Mouse (Mus musculus): ENCODE results near the gene Tubgcp4. TPM values are rescaled to one million over a fixed set of nuclear protein-coding genes. Genes with fewer than 3 reads are reported as not detected.
A peak's percentile ranks its signal among the peaks of the same experiment; 100 is the strongest.

Gene Tubgcp4
- polyA plus RNA-seq, 1 experiment from 2014 or later, result 50.4 TPM

DNA sequence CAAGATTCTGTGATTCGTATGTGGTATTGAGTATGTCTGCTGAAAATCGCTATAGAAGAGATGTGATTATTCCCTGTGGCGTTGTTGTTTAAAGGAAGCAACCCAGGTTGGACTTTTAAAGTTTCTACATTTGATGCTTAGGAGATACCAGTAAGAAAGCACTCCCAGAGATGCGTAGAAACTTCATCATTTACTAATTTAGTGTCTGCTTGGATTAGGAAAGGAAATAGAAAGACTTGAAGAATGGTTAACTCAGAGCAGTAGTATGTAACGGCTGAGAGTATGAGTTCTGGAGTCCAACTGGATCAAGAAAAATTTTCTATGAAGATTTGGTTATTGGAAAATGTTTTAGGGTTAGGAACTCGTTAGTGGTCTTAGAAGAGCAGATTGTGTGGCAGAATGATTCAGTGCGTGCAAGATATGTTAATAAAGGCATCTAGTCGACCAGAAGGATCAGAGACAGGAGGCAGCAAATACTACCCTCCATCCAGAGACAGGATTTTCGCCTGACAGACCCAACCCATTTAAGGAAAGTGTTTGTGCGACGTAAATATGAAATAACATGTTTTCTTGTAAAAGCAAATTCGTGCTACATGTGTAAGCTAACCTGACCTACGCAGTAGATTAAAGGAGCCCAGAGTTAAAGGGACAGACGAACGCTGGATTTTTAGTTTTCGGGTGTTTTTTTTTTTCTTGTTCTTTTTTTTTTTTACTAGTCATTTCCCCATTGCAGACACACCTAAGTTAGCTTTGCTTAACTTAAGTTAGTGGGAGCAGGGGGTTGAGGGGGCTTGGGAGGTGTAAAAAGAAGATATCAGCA is 29.0 kb upstream of the Tubgcp4 start:
- Histone ChIP-seq H3K9ac (ENCODE audit: low read depth, low read length) (peak overlapping the region; percentile 97), H3K27me3 (ENCODE audit: control insufficient read depth, insufficient read depth, low read depth, low read length) (no peaks in the 10 kb centered on the region), H3K4me3 (ENCODE audit: low read depth, low read length) (peak overlapping the region; percentile 83), H3K9me3 (replicated peaks; ENCODE audit: control insufficient read depth, low read length, poor library complexity, severe bottlenecking) (no peaks in the 10 kb centered on the region), H3K4me2 (ENCODE audit: low read length) (peak overlapping the region; percentile 92), H3K4me1 (ENCODE audit: control insufficient read depth, insufficient read depth, low read length) (peaks cover 28% of the 10 kb centered on the region), H3K36me3 (ENCODE audit: control insufficient read depth, insufficient read depth, low read length) (peaks cover 2% of the 10 kb centered on the region), H3K27ac (ENCODE audit: low read length) (peak overlapping the region; percentile 98)
- ATAC-seq, result no peak
- WGBS, result 70% methylated on average over 16 of the region's 16 CpGs

DNA sequence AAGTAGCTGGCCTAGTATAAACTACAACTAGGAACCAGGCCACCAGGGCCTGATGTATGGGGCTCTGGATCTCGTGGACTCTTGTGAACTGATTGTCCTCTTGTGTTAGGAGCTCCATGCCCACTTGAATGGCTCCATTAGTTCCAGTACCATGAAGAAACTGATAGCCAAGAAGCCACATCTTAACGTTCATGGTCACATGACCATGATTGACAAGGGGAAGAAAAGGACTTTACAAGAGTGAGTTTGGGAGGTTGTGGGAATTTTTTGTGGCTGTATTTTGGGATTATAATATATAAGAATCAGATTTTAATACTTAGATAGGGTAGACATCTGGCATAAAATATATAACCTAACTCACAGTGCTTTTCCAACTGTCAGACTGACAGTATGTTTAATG is 28.0 kb upstream of the Tubgcp4 start:
- 48% methylated on average over 2 of the region's 2 CpGs for WGBS
- ATAC-seq, result no peak

GRCm38 (mm10) chr2:121149679-121150078 is 20.8 kb upstream of the Tubgcp4 start:
- H3K36me3 ChIP-seq (ENCODE audit: control insufficient read depth, insufficient read depth, low read length), result peaks cover 11% of the 10 kb centered on the region

More for the DNA sequence above, 28.0 kb upstream of the Tubgcp4 start:
- no peak overlapping the region for H3K9ac ChIP-seq (ENCODE audit: low read depth, low read length)
- H3K36me3 ChIP-seq (ENCODE audit: control insufficient read depth, insufficient read depth, low read length), result peaks cover 2% of the 10 kb centered on the region
- peaks cover 25% of the 10 kb centered on the region for H3K4me1 ChIP-seq (ENCODE audit: control insufficient read depth, insufficient read depth, low read length)
- no peak overlapping the region for H3K4me2 ChIP-seq (ENCODE audit: low read length)
- H3K27me3 ChIP-seq (ENCODE audit: control insufficient read depth, insufficient read depth, low read depth, low read length), result no peaks in the 10 kb centered on the region
- no peak overlapping the region for H3K4me3 ChIP-seq (ENCODE audit: low read depth, low read length)
- no peaks in the 10 kb centered on the region for H3K9me3 ChIP-seq (replicated peaks; ENCODE audit: control insufficient read depth, low read length, poor library complexity, severe bottlenecking)
- H3K27ac ChIP-seq (ENCODE audit: low read length), result no peak overlapping the region

GRCm38 (mm10) chr2:121153100-121153499 is 17.4 kb upstream of the Tubgcp4 start:
- H3K4me3 ChIP-seq (ENCODE audit: low read depth, low read length), result no peak overlapping the region
- no peaks in the 10 kb centered on the region for H3K27me3 ChIP-seq (ENCODE audit: control insufficient read depth, insufficient read depth, low read depth, low read length)
- H3K27ac ChIP-seq (ENCODE audit: low read length), result no peak overlapping the region
- no peaks in the 10 kb centered on the region for H3K4me1 ChIP-seq (ENCODE audit: control insufficient read depth, insufficient read depth, low read length)
- no peak overlapping the region for H3K4me2 ChIP-seq (ENCODE audit: low read length)
- H3K36me3 ChIP-seq (ENCODE audit: control insufficient read depth, insufficient read depth, low read length), result peaks cover 11% of the 10 kb centered on the region
- ATAC-seq, result no peak
- no peak overlapping the region for H3K9ac ChIP-seq (ENCODE audit: low read depth, low read length)
- H3K9me3 ChIP-seq (replicated peaks; ENCODE audit: control insufficient read depth, low read length, poor library complexity, severe bottlenecking), result no peaks in the 10 kb centered on the region
- WGBS, result 92% methylated on average over 3 of the region's 3 CpGs

More at GRCm38 (mm10) chr2:121149679-121150078, 20.8 kb upstream of the Tubgcp4 start:
- Histone ChIP-seq H3K4me2 (ENCODE audit: low read length) (no peak overlapping the region), H3K9me3 (replicated peaks; ENCODE audit: control insufficient read depth, low read length, poor library complexity, severe bottlenecking) (no peaks in the 10 kb centered on the region), H3K4me3 (ENCODE audit: low read depth, low read length) (no peak overlapping the region), H3K27ac (ENCODE audit: low read length) (no peak overlapping the region), H3K27me3 (ENCODE audit: control insufficient read depth, insufficient read depth, low read depth, low read length) (no peaks in the 10 kb centered on the region), H3K4me1 (ENCODE audit: control insufficient read depth, insufficient read depth, low read length) (no peaks in the 10 kb centered on the region), H3K9ac (ENCODE audit: low read depth, low read length) (no peak overlapping the region)
- WGBS, result 95% methylated on average over 5 of the region's 5 CpGs
- no peak for ATAC-seq

DNA sequence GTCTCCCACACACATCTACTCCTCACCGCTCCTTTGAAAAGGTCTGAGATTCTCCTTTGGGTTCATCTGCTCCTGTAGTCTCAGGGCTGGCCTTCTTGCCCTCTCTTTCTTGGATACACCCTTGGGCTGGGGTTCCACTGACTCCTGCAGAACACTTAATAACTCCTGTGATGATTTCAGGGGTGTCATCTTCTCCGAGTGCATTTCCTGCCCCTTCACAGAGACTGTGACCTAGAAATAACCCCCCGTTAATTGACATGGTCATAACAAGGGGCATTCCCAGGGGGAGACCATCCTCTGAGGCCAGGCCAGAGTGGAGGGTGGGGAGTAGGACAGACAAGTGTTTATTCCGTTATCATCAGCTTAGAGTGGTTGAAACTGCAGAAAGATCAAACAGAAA is 1.3 kb upstream of the Tubgcp4 start:
- peak overlapping the region; percentile 37 for H3K9ac ChIP-seq (ENCODE audit: low read depth, low read length)
- no peak for ATAC-seq
- H3K4me3 ChIP-seq (ENCODE audit: low read depth, low read length), result no peak overlapping the region
- H3K9me3 ChIP-seq (replicated peaks; ENCODE audit: control insufficient read depth, low read length, poor library complexity, severe bottlenecking), result no peaks in the 10 kb centered on the region
- H3K4me1 ChIP-seq (ENCODE audit: control insufficient read depth, insufficient read depth, low read length), result peaks cover 28% of the 10 kb centered on the region
- H3K27me3 ChIP-seq (ENCODE audit: control insufficient read depth, insufficient read depth, low read depth, low read length), result no peaks in the 10 kb centered on the region
- peaks cover 8% of the 10 kb centered on the region for H3K36me3 ChIP-seq (ENCODE audit: control insufficient read depth, insufficient read depth, low read length)
- 67% methylated on average over 4 of the region's 4 CpGs for WGBS
- no peak overlapping the region for H3K27ac ChIP-seq (ENCODE audit: low read length)
- H3K4me2 ChIP-seq (ENCODE audit: low read length), result peak overlapping the region; percentile 83

- Histone ChIP-seq H3K9ac (ENCODE audit: low read depth, low read length) (peak overlapping the region; percentile 92), H3K4me2 (ENCODE audit: low read length) (peak overlapping the region; percentile 83), H3K9me3 (replicated peaks; ENCODE audit: control insufficient read depth, low read length, poor library complexity, severe bottlenecking) (no peaks in the 10 kb centered on the region), H3K4me1 (ENCODE audit: control insufficient read depth, insufficient read depth, low read length) (peaks cover 28% of the 10 kb centered on the region), H3K4me3 (ENCODE audit: low read depth, low read length) (peak overlapping the region; percentile 88), H3K27ac (ENCODE audit: low read length) (no peak overlapping the region), H3K36me3 (ENCODE audit: control insufficient read depth, insufficient read depth, low read length) (peaks cover 9% of the 10 kb centered on the region), H3K27me3 (ENCODE audit: control insufficient read depth, insufficient read depth, low read depth, low read length) (no peaks in the 10 kb centered on the region)
- no peak for ATAC-seq
- 5% methylated on average over 9 of the region's 9 CpGs for WGBS
Measured at GRCm38 (mm10) chr2:121169902-121170301, 552 bp upstream of the Tubgcp4 start.

DNA sequence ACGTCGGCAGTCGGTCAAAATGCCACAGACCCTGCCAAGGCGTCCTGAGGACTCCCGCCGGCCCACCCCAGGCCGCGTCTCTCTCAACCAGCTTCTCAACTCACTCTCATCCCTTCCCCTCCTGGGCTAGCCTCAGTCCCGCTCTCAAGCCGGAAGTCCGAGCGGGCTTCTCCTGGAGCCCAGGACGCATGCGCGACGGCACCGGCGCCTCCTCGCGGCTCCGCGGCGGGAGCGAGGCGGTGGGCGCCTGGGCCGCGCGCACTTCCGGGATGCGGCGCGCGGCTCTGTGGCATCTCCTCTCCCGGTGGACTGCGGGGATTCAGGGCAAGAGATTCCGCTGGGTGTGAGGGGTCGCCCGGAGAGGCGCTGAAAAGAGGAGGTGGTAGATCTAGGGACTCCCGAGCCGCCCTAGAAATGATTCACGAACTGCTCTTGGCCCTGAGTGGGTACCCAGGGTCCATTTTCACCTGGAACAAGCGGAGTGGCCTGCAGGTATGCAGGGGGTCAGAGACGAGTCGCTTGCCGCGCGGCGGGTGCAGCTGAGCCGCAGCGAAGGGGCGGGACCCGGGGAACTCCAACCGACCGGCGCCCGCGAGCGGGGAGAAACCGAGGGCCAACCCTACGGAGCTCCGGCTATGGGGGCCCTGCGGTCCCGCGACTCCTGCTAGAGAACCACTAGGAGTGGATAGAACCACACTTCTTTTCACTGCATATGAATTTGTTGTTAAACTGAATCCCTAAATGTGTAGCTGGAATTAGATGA is 707 bp downstream of the Tubgcp4 start, which contains the start of gene Zscan29:
Gene Zscan29, minus strand, starts transcription at position 146 of the 763 bp plus-strand sequence.
- peak within 1 kb of the TSS; percentile 92 for H3K9ac ChIP-seq (ENCODE audit: low read depth, low read length)
- H3K4me2 ChIP-seq (ENCODE audit: low read length), result peak within 1 kb of the TSS; percentile 83
- WGBS, result under 1% methylated on average over 65 of the region's 66 CpGs
- peak; percentile 97 for ATAC-seq
- peak within 1 kb of the TSS; percentile 83 for H3K27ac ChIP-seq (ENCODE audit: low read length)
- no peaks in the 10 kb centered on the region for H3K9me3 ChIP-seq (replicated peaks; ENCODE audit: control insufficient read depth, low read length, poor library complexity, severe bottlenecking)
- H3K4me1 ChIP-seq (ENCODE audit: control insufficient read depth, insufficient read depth, low read length), result peaks cover 28% of the 10 kb centered on the region
- no peaks in the 10 kb centered on the region for H3K27me3 ChIP-seq (ENCODE audit: control insufficient read depth, insufficient read depth, low read depth, low read length)
- peak within 1 kb of the TSS; percentile 88 for H3K4me3 ChIP-seq (ENCODE audit: low read depth, low read length)
- peaks cover 11% of the 10 kb centered on the region; the same call in 1 of the 2 replicates for H3K36me3 ChIP-seq (ENCODE audit: control insufficient read depth, insufficient read depth, low read length)

DNA sequence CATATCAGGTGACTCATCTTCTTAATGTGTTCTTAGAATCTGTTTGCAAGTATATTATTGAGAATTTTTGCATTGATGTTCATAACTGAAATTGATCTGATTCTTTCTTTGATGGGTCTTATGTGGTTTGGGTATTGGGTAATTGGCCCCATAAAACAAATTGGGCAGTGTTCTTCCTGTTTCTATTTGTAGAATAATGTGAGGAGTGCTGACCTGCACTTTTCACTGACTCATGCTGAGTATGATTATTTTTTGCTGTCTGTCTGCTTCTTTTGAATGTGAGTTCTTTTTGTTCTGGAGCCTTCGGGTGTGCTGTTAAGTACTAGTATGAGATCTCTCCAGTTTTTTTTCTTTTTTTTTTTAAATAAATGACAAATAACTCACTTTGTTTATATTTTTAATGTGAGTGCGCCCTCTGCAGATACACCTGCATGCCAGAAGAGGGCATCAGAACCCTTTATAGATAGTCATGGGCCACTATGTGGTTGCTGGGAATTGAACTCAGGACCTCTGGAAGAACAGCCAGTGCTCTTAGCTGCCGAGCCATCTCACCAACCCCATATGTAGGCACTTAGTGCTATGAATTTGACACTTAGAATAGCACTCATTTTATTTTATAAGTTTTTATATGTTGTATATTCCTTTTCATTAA is 8.5 kb downstream of the Tubgcp4 start:
- no peak overlapping the region for H3K27ac ChIP-seq (ENCODE audit: low read length)
- peaks cover 30% of the 10 kb centered on the region for H3K36me3 ChIP-seq (ENCODE audit: control insufficient read depth, insufficient read depth, low read length)
- H3K9me3 ChIP-seq (replicated peaks; ENCODE audit: control insufficient read depth, low read length, poor library complexity, severe bottlenecking), result no peaks in the 10 kb centered on the region
- no peaks in the 10 kb centered on the region for H3K27me3 ChIP-seq (ENCODE audit: control insufficient read depth, insufficient read depth, low read depth, low read length)
- WGBS, result 98% methylated on average over 3 of the region's 3 CpGs
- no peaks in the 10 kb centered on the region for H3K4me1 ChIP-seq (ENCODE audit: control insufficient read depth, insufficient read depth, low read length)
- H3K4me3 ChIP-seq (ENCODE audit: low read depth, low read length), result no peak overlapping the region
- H3K9ac ChIP-seq (ENCODE audit: low read depth, low read length), result no peak overlapping the region
- H3K4me2 ChIP-seq (ENCODE audit: low read length), result no peak overlapping the region
- no peak for ATAC-seq

Measured in midbrain, embryonic 16.5 days (tissue).